Mouse (Mus musculus) embryo, embryonic 11 days (tissue): ENCODE results near the gene Scarf2.

Source experiments
- DNase-seq: peaks from one replicate; pipeline ENCODE4 v3.0.0-alpha.2; 2015

Scarf2 gene

DNA sequence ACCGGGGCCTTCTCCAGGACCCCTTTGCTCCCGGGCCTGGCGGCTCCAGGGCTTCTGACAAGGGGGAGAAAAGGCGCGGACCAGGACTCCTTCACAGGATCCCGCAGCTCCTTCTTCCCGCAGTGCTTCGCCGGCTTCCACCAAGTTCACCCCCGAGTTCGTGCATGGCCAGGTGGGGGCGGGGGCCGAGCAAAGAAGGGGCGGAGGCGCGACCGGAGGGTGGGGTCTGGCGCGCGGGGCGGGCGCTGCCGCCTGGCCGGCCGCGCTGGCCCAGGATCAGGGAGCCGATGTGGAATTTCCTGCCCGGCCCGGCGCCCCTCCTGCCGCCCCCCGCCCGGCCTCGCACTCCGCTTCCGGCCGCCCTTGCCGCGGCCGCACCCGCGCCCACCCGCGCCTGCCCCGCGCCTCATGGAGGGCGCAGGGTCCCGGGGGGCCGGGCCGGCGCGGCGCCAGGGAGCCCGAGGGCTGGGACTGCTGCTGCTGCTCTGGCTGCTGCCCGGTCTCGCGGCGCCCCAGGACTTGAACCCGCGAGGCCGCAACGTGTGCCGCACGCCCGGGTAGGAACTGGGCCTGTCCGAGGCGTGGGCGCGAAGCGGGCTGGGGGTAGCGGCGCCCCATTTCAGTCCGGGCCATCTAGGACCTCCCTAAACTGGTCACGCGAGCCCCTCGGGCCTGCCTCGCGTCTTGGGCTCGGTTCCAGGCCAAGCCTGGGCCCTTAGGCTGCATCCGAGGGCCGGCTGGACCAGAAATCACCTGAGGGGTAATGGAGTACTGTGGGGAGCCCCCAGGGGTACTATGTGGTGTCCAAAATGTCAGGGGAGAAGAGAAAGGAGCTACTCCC lies at the start of gene Scarf2:
Gene Scarf2, plus strand, starts transcription at position 312 of the 841 bp plus-strand sequence.
- peak; percentile 83 for DNase-seq

DNA sequence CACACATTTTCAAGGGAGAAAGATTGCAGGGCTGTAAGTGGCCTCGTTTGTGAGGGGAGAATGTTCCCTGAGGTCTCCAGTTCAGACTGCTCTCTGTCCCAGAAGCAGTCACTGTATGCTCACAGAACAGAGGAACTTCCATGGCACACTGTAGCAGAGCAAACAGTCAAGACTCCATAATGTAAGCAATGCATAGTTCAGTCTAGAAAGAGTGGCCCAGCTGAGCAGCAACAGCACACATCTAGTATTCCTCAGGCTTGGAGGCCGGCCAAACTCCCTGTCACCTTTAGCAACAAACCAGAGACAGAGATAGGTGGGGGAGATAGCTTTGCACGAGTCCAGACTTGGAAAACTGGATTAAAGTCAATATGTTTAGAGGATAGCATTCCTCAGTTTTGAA lies 44.1 kb upstream of the Scarf2 start:
- no peak for DNase-seq

DNA sequence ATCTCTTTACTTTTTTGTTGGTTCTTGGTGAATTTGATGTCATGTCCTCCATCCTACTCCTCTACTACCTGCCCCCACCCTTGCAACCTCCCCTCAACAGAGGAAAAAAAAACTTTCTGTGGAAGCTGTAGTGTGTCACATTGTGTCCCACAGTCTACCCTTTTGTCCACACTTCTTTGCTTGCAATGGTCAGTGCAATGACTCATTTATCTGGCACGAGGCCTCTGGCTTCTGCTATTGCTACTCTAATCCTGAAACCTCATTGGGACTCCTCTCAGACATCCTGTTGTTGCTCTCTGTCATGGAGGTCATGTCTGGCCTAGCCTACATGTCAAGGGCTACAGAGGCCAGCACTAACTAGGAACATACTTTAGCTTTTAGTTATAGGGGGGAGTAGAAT lies 43.4 kb upstream of the Scarf2 start:
- DNase-seq: no peak

DNA sequence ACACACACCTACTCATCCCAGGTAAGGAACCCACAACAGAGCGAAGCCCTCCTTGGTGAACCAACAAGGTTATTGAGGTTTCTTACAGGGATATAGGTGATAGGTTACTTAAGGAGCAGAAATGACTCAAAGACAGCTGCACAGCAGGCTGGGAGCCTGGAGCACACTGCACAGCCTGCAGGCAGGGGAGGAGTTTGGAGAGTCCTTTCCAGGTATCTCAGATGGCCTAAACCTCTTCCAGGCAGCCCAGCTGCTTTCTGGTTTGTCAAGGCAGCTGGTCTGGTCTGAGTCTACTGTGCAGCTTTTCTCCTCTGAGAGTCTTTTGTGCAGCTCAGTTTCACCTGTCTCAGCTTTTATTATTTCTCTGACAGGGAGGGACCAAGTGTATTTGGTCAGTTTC lies 39.3 kb upstream of the Scarf2 start:
- DNase-seq: no peak

DNA sequence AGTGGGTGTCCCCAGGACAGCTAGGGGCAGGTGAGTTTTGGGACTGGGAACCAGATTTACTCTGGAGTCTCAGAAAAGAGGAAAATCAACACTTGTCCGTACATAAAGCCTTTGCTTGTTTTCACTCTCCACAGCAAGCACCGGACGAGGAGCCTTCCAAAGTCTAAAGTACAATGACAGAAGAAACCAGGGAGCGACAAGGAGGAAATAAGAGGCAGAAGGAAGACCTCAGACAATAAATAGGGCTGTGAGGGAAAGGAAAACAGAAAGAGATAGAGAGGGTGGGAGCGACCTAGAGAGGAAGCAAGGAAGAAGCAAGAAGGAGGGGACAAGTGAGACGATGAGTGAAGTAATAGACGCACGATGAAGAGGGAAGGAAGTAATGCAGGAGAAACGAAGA lies 38.2 kb upstream of the Scarf2 start:
- DNase-seq: no peak

DNA sequence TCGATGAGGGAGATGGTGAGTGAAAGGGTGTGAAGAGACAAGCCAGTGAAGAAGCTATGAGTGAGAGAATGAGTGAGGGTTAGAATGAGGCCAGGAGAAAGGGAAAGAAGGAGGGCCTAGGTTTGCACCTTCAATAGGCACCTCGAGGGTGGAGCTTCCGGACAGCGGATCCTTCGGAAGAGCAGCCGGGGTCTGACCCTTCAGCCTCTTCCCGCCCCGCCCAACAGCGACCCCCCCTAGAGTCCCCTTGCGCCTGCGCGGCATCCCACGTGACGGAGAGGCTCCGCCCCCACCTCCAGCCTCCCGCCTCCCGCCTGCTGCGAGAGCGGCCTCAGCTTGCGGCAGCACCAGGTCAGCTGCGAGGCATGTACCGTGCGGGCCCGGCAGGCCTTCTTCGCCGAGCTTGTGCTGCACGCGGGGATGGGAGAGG lies 37.7 kb upstream of the Scarf2 start, which contains the start of gene Klhl22:
Gene Klhl22, plus strand, starts transcription at position 275 of the 430 bp plus-strand sequence.
- peak; percentile 95 for DNase-seq

DNA sequence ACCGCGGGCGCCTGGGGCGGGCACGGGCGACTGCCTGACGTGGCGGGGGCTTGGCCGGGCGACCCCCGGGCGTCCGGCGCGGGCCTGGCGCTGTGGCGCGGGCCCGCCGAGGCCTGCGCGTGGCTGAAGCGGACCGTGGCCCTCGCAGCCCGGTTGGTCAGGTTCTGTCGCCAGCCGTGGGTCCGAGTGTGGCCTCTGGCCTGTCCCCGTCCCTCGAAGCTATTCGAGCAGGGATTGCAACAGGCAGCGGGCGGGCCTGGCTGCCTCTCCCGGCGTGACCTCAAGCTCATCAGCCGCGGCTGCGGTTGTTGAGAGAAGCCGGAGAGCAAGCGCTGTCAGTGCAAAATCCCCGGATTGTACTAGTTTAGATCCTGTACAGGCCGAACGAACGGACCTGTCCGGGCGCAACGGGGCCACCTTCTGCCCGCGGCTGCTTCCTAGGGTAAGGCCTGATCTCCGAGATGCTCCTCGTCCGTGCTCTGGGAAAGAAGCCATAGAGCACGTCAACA lies 37.2 kb upstream of the Scarf2 start:
- peak; percentile 73 for DNase-seq

DNA sequence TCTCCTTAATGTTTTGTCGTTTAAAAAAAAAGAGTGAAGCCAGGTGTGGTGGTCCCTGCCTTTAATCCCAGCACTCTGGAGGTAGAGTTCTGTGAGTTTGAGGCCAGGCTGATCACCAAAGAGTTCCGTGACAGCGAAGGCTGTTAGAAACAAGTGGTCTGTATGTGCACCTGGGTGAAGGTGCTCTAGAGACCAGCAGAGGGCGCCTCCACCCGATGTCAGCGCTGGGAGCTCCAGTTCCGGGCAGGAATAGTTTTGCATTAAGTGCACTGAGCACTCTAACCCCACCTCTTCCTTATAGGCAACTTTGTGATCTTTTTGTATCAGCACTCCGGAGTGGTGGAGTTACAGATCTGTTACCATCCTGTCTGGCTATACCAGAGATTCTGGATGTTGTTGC lies 36.4 kb upstream of the Scarf2 start:
- peak; percentile 66 for DNase-seq

DNA sequence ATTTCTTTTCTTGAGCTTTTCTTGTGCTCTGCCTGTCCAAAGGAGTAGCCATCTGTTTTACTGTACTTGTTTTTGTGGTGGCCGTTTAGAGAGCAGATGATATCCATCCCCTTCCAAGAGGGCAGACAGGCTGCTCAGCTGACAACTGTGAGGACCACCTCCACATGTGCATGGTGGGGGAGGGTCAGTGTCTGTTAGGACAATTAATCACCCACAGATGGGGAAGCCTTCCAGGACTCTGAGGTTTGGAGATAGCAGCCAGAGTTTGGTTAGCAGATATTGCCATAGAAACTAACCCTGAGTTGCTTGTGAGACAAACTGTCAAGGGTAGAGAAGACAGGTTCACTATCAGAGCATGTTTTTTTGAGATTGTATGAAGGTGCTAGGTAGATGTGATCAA lies 36.0 kb upstream of the Scarf2 start:
- DNase-seq: peak; percentile 49

DNA sequence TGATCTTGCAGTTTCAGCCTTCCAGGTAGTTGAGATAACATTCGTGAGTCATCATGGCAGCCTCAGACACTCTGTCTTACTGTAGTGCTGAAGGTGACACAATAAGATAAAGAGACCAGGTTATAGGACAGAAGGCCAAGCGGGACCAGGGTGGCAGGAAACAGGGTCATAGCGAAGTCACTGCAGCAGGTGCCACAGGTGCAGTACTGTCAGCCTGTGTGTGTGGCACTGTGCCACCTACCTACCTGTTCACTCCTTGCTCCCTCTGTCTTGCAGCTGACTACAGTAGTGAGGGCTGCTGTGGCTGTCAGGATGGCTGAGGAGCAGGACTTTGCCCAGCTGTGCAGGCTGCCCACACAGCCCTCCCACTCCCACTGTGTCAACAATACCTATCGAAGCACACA lies 33.0 kb upstream of the Scarf2 start:
- DNase-seq: no peak

DNA sequence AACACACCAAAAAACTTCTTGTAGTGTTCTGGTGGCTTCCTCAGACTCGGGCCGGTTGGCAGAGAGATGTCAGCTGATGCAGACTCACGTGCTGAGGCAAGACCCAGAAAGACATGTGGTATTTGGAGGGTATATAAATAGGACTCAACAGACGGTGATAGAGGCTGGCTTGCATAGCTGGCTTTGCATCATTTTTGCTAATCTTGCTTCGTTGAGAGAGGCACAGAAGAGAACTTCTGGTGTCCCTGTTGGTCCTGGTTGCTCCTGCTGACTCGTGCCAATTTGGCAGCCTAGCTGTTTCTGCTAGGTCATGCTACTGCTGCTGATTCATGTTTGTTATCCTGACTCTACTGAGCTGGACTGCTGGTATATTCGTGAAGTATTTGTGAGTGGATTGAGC lies 28.2 kb upstream of the Scarf2 start:
- DNase-seq: no peak

DNA sequence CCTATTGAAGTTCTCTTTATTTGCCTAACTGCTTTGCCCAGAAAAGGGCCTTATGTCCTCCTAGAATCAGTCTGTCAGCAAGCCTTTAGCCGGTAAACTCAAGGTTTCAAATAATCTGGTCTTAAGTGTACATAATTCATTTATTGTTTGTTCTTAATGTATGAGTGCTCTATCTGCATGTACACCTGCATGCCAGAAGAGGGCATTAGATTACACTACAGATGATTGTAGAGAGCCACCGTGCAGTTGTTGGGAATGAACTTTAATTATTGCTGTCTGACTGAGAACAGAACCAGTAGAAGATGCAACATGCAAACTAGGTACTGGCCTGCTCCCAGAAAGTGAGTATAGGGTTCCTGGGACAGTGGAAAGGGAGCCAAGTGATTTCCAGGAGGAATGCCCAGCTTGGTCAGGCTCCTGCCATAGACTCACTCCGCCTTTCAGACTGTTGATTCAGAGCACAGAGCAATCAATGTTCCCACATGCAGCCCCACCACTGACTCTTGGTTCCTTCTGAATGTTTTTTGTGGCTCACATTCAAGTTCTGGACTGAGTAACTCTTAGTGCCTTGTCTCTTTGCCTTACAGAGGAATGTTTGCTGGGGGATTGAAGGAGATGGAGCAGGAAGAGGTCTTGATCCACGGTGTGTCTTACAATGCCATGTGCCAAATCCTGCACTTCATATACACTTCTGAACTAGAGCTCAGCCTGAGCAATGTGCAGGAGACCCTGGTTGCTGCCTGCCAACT lies 25.8 kb upstream of the Scarf2 start:
- DNase-seq: no peak

DNA sequence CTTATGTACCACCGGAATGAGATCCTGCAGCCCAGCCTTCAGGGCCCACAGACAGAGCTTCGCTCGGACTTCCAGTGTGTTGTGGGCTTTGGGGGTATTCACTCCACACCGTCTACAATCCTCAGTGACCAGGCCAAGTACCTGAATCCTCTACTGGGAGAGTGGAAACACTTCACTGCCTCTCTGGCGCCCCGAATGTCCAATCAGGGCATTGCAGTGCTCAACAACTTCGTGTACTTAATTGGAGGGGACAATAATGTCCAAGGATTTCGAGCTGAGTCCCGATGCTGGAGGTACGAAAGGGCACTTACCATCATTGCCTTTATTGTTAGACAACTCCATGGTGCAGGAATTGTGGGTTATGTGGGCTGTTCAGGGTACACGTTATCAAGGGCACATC lies 20.3 kb upstream of the Scarf2 start:
- peak; percentile 47 for DNase-seq

DNA sequence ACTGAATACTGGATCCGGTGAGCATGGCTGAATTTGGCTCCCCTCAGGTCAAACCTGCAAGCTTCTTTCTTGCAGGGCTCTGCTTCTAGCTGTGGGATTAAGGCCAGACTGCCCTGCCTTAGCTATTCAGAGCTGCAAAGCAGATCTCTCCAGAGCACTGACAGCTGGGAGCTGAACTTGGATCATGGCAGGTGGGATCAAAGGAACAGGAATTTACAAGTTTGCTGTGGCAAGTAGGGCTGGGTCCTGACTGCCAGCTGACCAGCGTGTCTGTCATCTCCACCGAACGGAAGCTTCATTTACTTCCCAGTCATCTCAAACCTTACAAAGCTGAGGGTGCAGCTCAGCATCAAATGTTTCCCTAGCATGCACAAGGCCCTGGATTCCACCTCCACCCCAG lies 18.9 kb upstream of the Scarf2 start:
- DNase-seq: no peak

DNA sequence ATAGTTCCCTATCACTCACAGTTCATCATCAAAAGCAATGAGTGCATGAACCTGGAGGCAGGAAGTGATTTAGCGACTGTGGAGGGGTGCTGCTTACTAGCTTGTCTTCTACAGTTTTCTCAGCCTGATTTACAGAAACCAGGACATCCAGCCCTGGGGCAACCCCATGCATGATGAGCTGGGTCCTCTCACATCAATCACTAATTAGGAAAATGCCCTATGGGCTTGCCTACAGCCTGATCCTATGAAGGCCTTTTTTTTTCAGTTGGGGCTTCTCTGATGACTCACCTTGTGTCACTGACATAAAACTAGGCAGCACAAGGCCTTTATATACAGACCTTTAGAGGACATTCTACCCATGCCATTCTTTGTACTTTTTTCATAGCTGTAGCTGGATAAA lies 17.4 kb upstream of the Scarf2 start:
- DNase-seq: no peak

DNA sequence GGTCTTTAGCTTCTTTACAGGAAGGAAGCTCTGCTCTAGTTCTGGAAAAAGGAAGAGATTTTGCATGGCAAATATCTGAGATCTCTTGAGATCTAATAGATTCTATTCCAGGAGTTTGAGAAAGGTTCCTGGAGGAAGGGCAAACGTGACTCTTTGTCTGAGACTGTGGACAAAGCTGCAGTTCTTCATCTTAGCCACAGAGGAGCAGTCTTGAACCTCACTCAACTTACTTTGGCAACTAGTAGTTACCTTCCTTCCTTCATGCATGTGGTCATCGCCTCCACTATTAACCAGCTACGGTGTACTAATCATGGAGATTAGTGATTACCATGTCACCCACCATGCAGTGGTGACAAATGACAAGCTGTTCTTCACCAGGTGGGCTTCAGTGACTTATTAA lies 11.7 kb upstream of the Scarf2 start:
- no peak for DNase-seq

DNA sequence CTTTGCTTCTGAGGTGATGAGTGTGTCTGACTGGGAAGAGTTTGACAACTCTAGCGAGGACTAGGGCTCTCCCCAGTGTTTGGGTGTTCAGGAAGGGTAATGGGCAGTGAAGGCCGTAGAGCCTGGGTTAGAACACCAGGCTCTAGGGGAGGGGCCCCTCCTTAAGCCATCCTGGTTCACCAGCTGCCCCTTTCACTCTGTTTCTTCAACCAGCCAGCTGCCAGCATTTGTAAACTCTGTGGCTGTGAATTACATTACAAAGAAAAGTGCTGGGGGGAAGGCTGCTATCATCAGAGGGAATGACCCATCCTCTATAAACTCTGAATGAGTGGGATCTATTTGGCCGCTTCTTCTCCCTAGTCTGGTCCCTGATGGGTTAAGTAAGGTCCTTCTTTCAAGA lies 4.4 kb upstream of the Scarf2 start:
- DNase-seq: no peak

DNA sequence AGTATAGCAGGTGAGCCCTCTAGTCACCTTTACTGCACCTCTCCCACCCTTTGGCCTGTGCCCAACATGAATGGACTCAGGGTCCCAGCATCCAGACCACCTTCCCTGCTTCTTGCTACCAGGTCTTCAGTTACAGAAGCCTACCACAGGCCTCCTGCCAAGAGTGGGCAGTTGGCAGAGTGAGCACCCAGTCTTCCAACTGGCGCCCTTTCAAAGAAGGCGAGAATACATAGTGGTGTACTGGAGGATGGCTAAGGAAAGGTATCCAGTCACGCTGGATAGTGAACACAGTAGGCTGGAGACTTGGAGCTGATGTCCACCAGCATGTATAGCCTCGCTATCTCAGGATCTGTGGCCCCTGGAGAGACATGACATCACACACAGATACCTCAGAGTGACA lies 3.0 kb upstream of the Scarf2 start:
- DNase-seq: no peak

DNA sequence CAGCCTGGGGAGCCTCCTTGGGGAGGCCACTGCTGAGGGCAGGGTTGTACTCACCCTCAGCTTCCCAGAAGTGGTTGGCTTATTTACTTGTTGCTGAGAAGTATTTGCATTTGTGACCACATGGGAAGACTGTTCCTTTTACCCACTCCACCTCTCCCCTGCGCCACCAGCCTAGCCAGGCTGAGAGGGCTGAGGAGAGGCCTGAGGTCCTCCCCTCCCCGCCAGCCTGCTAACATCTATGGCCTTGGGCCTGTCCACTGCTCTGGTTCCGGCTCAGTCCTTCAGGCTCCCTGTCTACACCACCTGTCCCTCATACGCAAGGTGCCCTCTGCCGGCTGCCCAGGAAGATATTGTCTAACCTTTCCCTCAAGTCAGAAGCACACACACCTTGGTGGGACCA lies 1.4 kb upstream of the Scarf2 start:
- no peak for DNase-seq

DNA sequence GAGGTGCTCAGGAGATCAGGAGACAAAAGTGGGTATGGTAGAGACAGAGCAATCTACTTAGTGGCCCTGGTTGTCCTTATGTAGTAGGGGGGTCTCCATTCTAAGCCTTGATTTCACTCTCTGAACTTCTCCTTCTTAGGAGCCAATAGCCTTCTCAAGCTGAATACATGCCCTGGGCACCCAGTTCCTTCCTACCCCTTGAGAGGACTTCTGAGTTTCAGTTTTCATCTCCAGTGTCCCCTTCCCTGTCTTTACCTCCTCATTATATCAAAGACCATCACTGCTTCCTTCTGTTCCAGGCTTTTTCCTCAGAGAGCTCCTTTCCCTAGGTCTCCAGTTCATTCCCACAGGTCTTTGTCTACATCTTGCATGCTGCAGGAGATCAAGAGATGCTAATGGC lies 563 bp upstream of the Scarf2 start:
- no peak for DNase-seq

DNA sequence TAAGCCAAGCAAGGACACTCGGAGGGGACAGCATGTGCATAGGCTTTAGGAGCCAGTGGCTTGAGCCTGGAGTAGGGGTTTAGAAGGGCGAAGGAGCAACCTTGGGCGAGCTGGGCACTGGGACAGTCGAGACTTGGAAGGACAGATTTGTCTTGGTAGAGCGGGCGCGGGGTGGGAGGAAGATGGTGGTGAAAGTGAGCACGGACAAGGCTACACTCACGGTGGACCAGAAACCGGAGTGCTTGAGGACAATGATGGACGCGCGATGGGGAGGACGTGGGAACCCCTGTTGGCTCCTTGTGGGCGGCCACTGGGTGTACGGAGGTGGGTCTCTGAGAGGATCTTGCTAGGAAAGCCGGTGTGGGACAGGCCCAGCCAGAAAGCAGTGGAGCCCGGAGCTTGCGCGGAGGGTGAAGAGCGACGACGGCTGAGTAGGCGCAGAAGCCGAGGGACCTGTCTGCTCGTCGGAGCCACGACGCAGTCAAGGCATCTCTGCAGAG lies 780 bp downstream of the Scarf2 start:
- DNase-seq: peak; percentile 64

DNA sequence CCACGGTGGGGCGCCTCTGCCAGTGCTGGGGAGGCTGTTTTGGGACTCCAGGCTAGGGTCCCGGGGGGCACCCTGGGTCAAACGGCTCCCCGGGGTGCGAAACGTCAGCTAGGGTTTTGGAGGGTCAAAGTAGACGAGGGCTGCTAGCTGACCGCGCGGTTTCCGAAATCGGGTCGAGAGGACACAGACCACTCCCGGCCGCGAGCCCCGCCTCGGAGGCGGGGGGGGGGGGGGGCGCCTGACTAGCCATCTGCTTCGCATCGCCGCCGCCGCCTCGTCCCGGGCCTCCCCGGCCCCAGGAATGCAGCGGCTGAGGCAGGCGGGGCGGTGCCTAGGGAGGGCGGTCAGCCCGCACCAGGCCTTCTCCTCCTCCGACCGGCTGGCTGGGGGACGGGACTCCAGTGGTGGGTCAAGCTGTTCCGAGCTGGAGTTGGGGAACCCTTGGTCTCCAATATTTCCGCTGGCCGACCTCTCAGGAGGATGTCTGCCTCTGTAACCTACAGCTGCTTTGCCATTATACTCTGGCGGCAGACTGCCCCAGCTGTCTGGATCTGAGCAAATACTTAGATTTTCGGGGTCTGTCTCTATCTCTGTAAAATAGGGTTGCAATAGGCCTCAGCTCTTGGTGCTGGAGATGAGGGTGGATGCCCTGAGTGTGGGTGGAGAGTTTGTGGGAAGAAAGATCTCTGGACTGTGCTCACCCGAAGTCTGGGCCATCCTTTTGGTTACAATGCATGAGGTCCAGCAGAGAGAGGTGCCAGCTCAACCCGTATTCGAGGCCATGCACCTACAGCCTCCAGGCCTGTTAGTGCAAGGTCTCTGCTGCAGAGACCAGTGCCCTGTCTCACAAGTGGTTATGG lies 1.5 kb downstream of the Scarf2 start:
- peak; percentile 83 for DNase-seq

DNA sequence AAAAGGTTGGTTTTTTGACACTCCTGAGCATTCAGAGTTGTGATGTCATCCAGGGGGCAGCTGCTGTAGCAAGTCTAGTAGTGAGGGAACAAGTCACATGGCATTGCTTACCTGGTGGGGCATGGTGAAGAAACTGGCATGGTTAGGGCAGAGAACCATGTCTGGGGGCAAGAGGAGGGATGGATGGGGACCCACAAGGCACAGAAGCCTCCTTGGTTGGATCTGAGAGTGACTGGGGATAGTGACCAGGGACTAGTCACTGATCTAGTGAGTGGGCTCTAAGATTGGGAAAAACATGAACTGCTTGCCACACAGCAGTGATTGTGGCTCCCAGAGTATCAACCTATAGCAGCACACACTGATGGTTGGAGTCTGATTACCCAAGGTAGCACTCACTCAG lies 2.5 kb downstream of the Scarf2 start:
- DNase-seq: no peak
